Mouse (Mus musculus) G1E (cell line): ENCODE data around the gene Car9. TPM values are rescaled to one million over a fixed set of nuclear protein-coding genes. Genes with fewer than 3 reads are reported as not detected.

ENCODE experiments used
- ATAC-seq: 2 replicates; pipeline ENCODE4 v1.8.0; 2016; ENCODE audit warnings: mild to moderate bottlenecking; ENCODE audit not compliant: insufficient number of reproducible peaks, poor library complexity, low FRiP score, severe bottlenecking; ENCODE audit errors: extremely low read depth
- DNase-seq: peaks from one replicate; pipeline ENCODE4 v3.0.0; 2012; ENCODE audit warnings: low spot score
- H3K27me3 ChIP-seq: 2 replicates; pipeline ENCODE4 v1.6.1; 2012; ENCODE audit warnings: mild to moderate bottlenecking, low read length, inconsistent platforms; ENCODE audit not compliant: insufficient read depth
- H3K36me3 ChIP-seq: replicated peaks from 2 replicates; pipeline ENCODE3; 2012; ENCODE audit warnings: mild to moderate bottlenecking, inconsistent platforms
- H3K4me1 ChIP-seq: 2 replicates; pipeline ENCODE4 v1.6.1; 2012; ENCODE audit warnings: low read depth, low read length, inconsistent platforms, mixed read lengths; ENCODE audit not compliant: insufficient read depth
- H3K4me3 ChIP-seq: 2 replicates; pipeline ENCODE4 v1.5.1; 2012; ENCODE audit warnings: low read depth, mild to moderate bottlenecking, inconsistent platforms, low read length, moderate library complexity, mixed read lengths
- H3K9me3 ChIP-seq: replicated peaks from 2 replicates; pipeline ENCODE4 v1.6.1; 2012; ENCODE audit warnings: inconsistent platforms
- CTCF ChIP-seq: IDR thresholded peaks from 2 replicates; pipeline ENCODE4 v1.5.1; 2012; ENCODE audit warnings: low read depth, low read length, inconsistent platforms, mixed read lengths
- GATA1 ChIP-seq: IDR thresholded peaks from 2 replicates; pipeline ENCODE4 v1.6.1; 2012; ENCODE audit warnings: borderline replicate concordance, low read length, inconsistent platforms, mixed read lengths
- GATA2 ChIP-seq: IDR thresholded peaks from 2 replicates; pipeline ENCODE4 v1.6.1; 2012; ENCODE audit warnings: low read depth, low read length, inconsistent platforms, borderline replicate concordance
- POLR2AphosphoS5 ChIP-seq: IDR thresholded peaks from 2 replicates; pipeline ENCODE4 v1.6.1; 2012; ENCODE audit warnings: low read depth, low read length, inconsistent platforms; ENCODE audit not compliant: insufficient replicate concordance
- TAL1 ChIP-seq: conservative IDR thresholded peaks from 2 replicates; pipeline ENCODE4 v1.6.1; 2012; ENCODE audit warnings: low read depth, low read length, inconsistent platforms, mixed read lengths
- polyA plus RNA-seq: library from polyadenylated mRNA; stranded (reverse); fragments of >175 nt; gene quantifications from 2 replicates; pipeline ENCODE4 v1.2.3, GENCODE M21; 2012
- total RNA-seq, 2 experiments: library from RNA; stranded (forward) in 1 of 2; stranded (reverse) in 1 of 2; fragments of 200-1000 nt in 1 of 2; fragments of >200 nt in 1 of 2; fragmentation: Nextera tagmentation in 1 of 2; gene quantifications; 2 replicates each; pipeline ENCODE4 v1.2.3; 2014 to 2017

The Car9 gene
- total and polyA plus RNA-seq, 3 experiments = 0.11 TPM; not detected in 2

DNA sequence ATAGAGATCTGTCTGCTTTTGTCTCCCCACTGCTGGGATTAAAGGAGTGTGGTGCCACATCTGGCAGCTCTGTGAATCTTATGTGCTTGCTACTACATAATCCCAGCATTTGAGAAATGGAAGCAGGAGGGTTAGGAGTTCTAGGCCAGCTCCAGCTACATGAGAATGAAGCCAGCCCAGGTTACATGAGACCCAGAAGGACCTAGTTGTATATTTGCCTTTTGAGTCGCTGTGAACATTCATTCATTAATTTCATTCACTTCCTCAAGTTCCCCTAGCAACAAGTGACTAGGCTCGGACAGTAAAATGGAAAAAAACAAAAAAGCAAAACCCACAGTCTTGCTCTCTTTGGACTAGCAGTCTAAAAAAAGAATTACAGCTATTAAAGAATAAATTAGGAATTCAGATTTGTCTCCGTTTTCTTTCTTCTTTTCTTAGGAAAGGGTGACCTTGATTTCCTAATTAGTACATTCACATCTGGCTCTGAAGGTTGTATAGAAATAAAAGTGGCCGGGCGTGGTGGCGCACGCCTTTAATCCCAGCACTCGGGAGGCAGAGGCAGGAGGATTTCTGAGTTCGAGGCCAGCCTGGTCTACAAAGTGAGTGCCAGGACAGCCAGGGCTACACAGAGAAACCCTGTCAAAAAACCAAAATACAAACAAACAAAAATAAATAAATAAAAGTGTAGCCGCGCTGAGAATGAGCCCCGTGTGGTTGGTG lies 14.5 kb upstream of the Car9 start:
- H3K4me1 ChIP-seq = peaks cover 63% of the 10 kb centered on the region
- DNase-seq (no peak), ATAC-seq (no peak)
- H3K9me3 ChIP-seq = no peaks in the 10 kb centered on the region
- no peaks in the 10 kb centered on the region; the same call in 1 of the 2 replicates for H3K27me3 ChIP-seq
- H3K36me3 ChIP-seq = peaks cover 26% of the 10 kb centered on the region
- no peak for TF ChIP-seq CTCF
- no peak for TF ChIP-seq GATA2
- no peak for TF ChIP-seq GATA1
- TF ChIP-seq TAL1 = no peak
- TF ChIP-seq POLR2AphosphoS5 = no peak
- H3K4me3 ChIP-seq = peak overlapping the region; percentile 59; the same call in 1 of the 2 replicates

DNA sequence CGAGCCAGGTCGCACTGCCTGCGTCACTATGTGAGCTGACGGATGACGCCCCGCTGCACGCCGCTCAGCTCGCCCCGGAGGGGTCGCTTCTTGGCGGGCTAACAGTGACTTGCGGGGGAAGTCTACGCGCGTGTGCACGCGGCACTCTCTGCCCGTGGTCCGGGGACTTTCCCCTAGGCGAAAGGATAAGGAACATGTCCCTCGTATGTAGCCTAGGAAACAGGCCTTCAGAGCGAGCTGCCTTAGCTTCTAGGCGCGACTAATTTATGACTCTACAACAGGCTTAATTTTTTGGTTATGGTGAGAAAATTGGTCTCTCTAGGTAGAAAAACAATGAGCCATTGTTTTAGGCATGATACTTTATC lies 14.0 kb upstream of the Car9 start, which contains the start of gene Ccdc107:
Gene Ccdc107 (plus strand): TSS at position 80 of the 365 bp plus-strand sequence.
- H3K27me3 ChIP-seq = no peaks in the 10 kb centered on the region; the same call in 1 of the 2 replicates
- peak within 1 kb of the TSS; percentile 83 for H3K4me3 ChIP-seq
- H3K9me3 ChIP-seq = no peaks in the 10 kb centered on the region
- peak; percentile 92 for ATAC-seq
- peak; percentile 96 for DNase-seq
- H3K4me1 ChIP-seq = peaks cover 68% of the 10 kb centered on the region
- H3K36me3 ChIP-seq = peaks cover 32% of the 10 kb centered on the region
- no peak for TF ChIP-seq POLR2AphosphoS5
- TF ChIP-seq CTCF = no peak
- TF ChIP-seq GATA2 = no peak
- TF ChIP-seq GATA1 = no peak
- TF ChIP-seq TAL1 = no peak

DNA sequence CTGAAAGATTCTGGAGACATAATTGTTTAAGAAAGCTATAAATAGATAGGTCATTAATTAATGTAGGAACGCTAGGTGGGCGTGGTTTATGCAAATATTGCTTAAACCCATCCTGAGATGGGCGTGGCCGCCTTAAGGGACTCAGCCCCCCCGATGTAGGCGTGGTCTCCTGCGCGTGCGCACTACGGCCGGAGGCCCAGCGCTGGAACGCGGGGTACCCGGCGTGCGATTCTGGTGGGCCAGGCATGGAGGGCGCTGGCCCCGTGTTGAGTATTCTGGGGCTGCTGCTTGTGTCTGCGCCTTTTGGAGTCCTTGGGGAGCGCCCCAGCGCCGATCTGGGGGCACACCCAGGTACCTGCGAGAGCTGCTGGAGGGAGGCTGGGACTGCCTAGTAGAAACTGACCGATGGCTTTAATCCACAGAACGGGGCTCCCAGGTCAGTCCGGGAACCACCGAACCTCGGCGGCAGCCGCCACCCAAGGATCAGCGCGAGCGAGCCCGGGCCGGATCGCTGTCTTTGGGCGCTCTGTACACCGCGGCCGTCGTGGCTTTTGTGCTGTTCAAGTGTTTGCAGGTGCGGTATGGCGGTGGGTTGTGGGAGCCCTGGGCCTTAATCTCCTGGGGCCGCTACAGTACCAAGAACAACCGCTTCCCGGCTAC lies 13.4 kb upstream of the Car9 start:
- TF ChIP-seq CTCF (no peak), GATA1 (no peak), TAL1 (no peak), GATA2 (no peak), POLR2AphosphoS5 (no peak)
- Histone ChIP-seq H3K4me1 (peaks cover 73% of the 10 kb centered on the region), H3K9me3 (no peaks in the 10 kb centered on the region), H3K27me3 (no peaks in the 10 kb centered on the region; the same call in 1 of the 2 replicates), H3K4me3 (peak overlapping the region; percentile 83), H3K36me3 (peaks cover 37% of the 10 kb centered on the region)
- ATAC-seq (peak; percentile 46; the same call in 1 of the 2 replicates), DNase-seq (peak; percentile 91)

DNA sequence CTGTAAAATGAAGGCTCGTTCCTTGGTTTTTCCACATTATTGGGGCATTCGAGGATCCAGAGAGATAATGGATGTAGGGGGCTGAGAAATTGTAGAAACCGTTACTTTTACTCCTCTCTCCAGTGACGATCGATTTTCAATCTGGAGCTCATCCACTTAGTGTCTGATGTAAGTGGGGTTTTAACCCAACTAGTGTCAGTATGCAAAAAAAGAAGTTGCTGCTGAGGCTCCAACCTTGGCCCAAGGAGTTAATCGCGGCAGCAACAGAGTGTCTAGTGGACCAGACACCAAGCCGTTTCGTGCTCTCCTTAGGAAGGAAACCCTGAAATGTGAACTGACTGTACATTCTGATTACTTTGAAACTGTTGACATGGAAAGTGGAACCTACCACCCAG lies 12.9 kb upstream of the Car9 start:
- Histone ChIP-seq H3K36me3 (peaks cover 40% of the 10 kb centered on the region), H3K4me3 (peak overlapping the region; percentile 83), H3K27me3 (no peaks in the 10 kb centered on the region), H3K9me3 (no peaks in the 10 kb centered on the region), H3K4me1 (peaks cover 74% of the 10 kb centered on the region)
- DNase-seq (no peak), ATAC-seq (no peak)
- no peak for TF ChIP-seq GATA1
- no peak for TF ChIP-seq POLR2AphosphoS5
- no peak for TF ChIP-seq TAL1
- no peak for TF ChIP-seq CTCF
- no peak for TF ChIP-seq GATA2

DNA sequence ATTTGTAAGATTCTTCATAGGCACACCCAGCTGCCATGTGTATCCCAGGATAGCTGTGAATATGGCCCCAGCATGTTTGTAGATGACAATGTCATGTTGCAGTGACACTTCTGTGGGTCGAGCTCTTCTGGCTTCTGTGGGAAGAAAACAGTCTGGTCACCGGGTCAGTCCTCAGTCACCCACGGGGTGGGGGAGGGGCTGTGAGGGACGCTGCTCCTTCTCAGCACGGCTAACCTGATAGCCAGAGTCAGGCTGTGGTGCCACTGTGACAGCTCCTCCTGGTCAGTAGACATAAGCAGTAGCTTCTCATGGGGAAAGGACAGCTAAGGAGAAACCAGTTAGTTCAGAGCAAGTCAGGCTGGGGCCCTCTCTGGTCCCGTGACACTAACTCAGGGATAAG lies 10.2 kb upstream of the Car9 start:
- Histone ChIP-seq H3K4me3 (no peak overlapping the region), H3K9me3 (no peaks in the 10 kb centered on the region), H3K27me3 (no peaks in the 10 kb centered on the region; the same call in 1 of the 2 replicates), H3K4me1 (peaks cover 67% of the 10 kb centered on the region), H3K36me3 (peaks cover 40% of the 10 kb centered on the region)
- DNase-seq = no peak
- ATAC-seq = no peak
- TF ChIP-seq POLR2AphosphoS5 = no peak
- no peak for TF ChIP-seq GATA2
- no peak for TF ChIP-seq TAL1
- TF ChIP-seq GATA1 = no peak
- no peak for TF ChIP-seq CTCF

DNA sequence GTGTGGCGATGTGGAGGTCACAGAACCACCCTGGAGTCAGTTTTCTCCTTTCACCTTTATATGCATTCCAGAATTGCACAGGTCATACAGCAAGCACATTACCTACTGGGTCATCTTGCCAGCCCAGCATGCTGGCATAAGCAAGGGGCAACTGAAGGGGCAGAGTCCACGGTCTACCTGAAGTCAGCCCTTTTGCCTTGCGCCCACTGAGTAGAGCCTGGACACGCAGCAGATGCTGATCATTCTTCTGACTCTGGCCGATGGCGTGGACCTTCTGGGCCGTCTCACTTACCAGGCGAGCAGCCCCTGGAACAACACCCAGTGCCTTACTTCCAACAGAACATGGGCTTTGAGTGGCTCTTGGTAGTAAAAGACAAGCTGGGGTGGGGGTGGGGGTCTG lies 9.4 kb upstream of the Car9 start:
- peaks cover 40% of the 10 kb centered on the region for H3K36me3 ChIP-seq
- H3K4me3 ChIP-seq = no peak overlapping the region; the same call in 1 of the 2 replicates
- no peak for DNase-seq
- H3K9me3 ChIP-seq = no peaks in the 10 kb centered on the region
- H3K27me3 ChIP-seq = peaks cover 3% of the 10 kb centered on the region
- no peak for ATAC-seq
- peaks cover 69% of the 10 kb centered on the region for H3K4me1 ChIP-seq
- TF ChIP-seq CTCF = no peak
- TF ChIP-seq GATA2 = no peak
- no peak for TF ChIP-seq TAL1
